Mouse (Mus musculus) myocyte (in vitro differentiated cells): Measurements from ENCODE around the gene Errfi1. TPM values are rescaled to one million over a fixed set of nuclear protein-coding genes. Genes with fewer than 3 reads are reported as not detected.

Experiments used
- H3K27me3 ChIP-seq: one replicate; pipeline ENCODE4 v1.6.1; 2011; ENCODE audit not compliant: control insufficient read depth, insufficient read depth, insufficient read length
- H3K36me3 ChIP-seq: one replicate; pipeline ENCODE4 v1.6.1; 2011; ENCODE audit not compliant: control insufficient read depth, insufficient read depth
- H3K4me2 ChIP-seq: one replicate; pipeline ENCODE4 v1.6.1; 2011; ENCODE audit warnings: low read depth, control low read depth
- H3K4me3 ChIP-seq: one replicate; pipeline ENCODE4 v1.5.1; 2011; ENCODE audit warnings: mild to moderate bottlenecking, control low read depth, moderate library complexity
- H3K79me2 ChIP-seq: one replicate; pipeline ENCODE4 v1.6.1; 2011; ENCODE audit not compliant: control insufficient read depth, insufficient read depth
- H3ac ChIP-seq: one replicate; pipeline ENCODE4 v1.6.1; 2011; ENCODE audit not compliant: control insufficient read depth, insufficient read length
- CEBPB ChIP-seq: IDR thresholded peaks from 2 replicates; pipeline ENCODE4 v1.6.1; 2011; ENCODE audit warnings: mild to moderate bottlenecking, moderate library complexity; ENCODE audit not compliant: poor library complexity, insufficient read depth, severe bottlenecking
- E2F4 ChIP-seq: IDR thresholded peaks from one replicate; pipeline ENCODE4 v1.6.1; 2011; ENCODE audit warnings: mild to moderate bottlenecking, control low read depth, moderate library complexity; ENCODE audit not compliant: insufficient read depth
- MAX ChIP-seq: IDR thresholded peaks from one replicate; pipeline ENCODE4 v1.6.1; 2011; ENCODE audit warnings: low read depth, mild to moderate bottlenecking, control low read depth
- MYOD1 ChIP-seq, 3 experiments: IDR thresholded peaks; one replicate each; pipeline ENCODE4 v1.6.1; 2011; ENCODE audit warnings: control low read depth in 2 of 3, low read depth in 2 of 3, mild to moderate bottlenecking in 2 of 3, moderate library complexity in 1 of 3; ENCODE audit not compliant: insufficient read length in 2 of 3, control insufficient read depth in 1 of 3
- MYOG ChIP-seq, 3 experiments: IDR thresholded peaks; one replicate each; pipeline ENCODE4 v1.6.1; 2011; ENCODE audit warnings: control low read depth in 2 of 3, low read depth in 2 of 3, mild to moderate bottlenecking in 2 of 3; ENCODE audit not compliant: insufficient read length in 2 of 3, control insufficient read depth in 1 of 3, insufficient read depth in 1 of 3
- POLR2A ChIP-seq: IDR thresholded peaks from one replicate; pipeline ENCODE4 v1.6.1; 2011; ENCODE audit warnings: low read depth, mild to moderate bottlenecking, control low read depth, moderate library complexity; ENCODE audit not compliant: insufficient read length
- POLR2AphosphoS2 ChIP-seq: IDR thresholded peaks from one replicate; pipeline ENCODE4 v1.6.1; 2011; ENCODE audit warnings: low read depth, control low read depth; ENCODE audit not compliant: insufficient read length
- REST ChIP-seq: IDR thresholded peaks from one replicate; pipeline ENCODE4 v1.6.1; 2011; ENCODE audit warnings: mild to moderate bottlenecking, control low read depth, moderate library complexity; ENCODE audit not compliant: insufficient read depth, insufficient read length
- SRF ChIP-seq: IDR thresholded peaks from one replicate; pipeline ENCODE4 v1.6.1; 2011; ENCODE audit warnings: low read depth; ENCODE audit not compliant: control insufficient read depth, insufficient read length
- TCF12 ChIP-seq: IDR thresholded peaks from one replicate; pipeline ENCODE4 v1.6.1; 2011; ENCODE audit warnings: mild to moderate bottlenecking, control low read depth; ENCODE audit not compliant: poor library complexity, insufficient read depth, severe bottlenecking
- TCF3 ChIP-seq: IDR thresholded peaks from one replicate; pipeline ENCODE4 v1.6.1; 2011; ENCODE audit warnings: low read depth, control low read depth; ENCODE audit not compliant: insufficient read length
- USF1 ChIP-seq: IDR thresholded peaks from one replicate; pipeline ENCODE4 v1.6.1; 2011; ENCODE audit warnings: low read depth, mild to moderate bottlenecking, control low read depth, moderate library complexity
- polyA plus RNA-seq: library from polyadenylated mRNA; unstranded; fragments of >200 nt; fragmentation: generic; extraction: Trizol; gene quantifications from one replicate; pipeline ENCODE4 v1.2.1, GENCODE M21; 2012; ENCODE audit warnings: missing spikeins

Gene Errfi1
- polyA plus RNA-seq, 1 experiment: 18.9 TPM

DNA sequence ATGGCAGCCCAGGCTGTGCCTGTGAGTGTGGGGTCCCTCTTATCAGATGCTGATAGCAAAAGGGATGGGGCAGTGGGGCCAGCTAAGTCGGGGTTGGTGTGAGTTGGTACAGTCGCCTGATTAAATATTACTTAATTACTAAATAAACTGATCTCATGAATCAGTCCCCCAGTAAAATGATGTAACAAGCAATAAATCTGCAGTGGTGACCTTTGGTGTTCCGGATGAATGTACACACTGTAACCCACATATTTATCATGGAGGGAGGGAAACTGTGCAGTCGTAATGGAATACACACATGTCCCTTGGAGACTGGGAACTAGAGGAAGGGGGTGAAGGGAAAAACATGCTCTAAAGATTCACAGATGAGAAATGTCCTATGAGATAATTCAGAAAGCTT, 38.6 kb upstream of the Errfi1 start:
- TF ChIP-seq POLR2A: no peak
- no peak for TF ChIP-seq TCF3
- TF ChIP-seq SRF: no peak
- TF ChIP-seq CEBPB: no peak
- TF ChIP-seq TCF12: no peak
- TF ChIP-seq USF1: no peak
- TF ChIP-seq REST: no peak
- TF ChIP-seq E2F4: no peak
- TF ChIP-seq MAX: no peak
- TF ChIP-seq MYOD1 (IDR thresholded peaks at IDR 0.05; ENCODE audit: control insufficient read depth in 1 of 3, insufficient read length in 2 of 3, low read depth in 2 of 3): no peak
- no peak for TF ChIP-seq MYOG (IDR thresholded peaks at IDR 0.05; ENCODE audit: control insufficient read depth in 1 of 3, insufficient read depth in 1 of 3, insufficient read length in 2 of 3, low read depth in 2 of 3)
- Histone ChIP-seq H3K4me3 (no peak overlapping the region), H3K27me3 (no peaks in the 10 kb centered on the region), H3K36me3 (no peaks in the 10 kb centered on the region), H3ac (no peak overlapping the region), H3K79me2 (no peaks in the 10 kb centered on the region), H3K4me2 (no peak overlapping the region)

DNA sequence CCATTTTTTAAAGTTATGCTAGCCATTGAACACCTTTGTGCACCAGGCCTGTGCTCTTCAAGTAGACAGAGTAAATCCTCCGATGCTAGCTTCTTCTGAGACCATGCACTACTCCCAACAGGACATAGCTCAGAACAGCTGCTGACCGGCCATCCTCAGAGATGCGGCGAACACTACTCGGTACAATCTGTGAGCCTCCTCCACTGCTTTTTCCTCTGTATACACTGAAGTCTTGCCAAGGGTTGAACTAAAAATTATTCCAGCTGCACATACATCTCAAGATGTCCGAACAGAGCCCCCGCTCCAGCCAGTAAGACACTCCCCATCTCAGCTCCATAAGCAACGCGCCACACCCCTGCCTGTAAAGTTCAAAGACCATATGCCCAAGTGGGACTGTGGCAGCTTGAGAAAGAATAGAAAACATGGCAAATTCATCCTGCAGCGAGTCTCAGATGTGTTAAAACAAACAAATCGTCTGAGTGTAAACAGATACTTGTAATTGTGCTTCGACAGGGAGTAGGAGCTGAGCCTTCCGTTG, 37.2 kb upstream of the Errfi1 start:
- no peak for TF ChIP-seq MYOD1 (IDR thresholded peaks at IDR 0.05; ENCODE audit: control insufficient read depth in 1 of 3, insufficient read length in 2 of 3, low read depth in 2 of 3)
- no peak for TF ChIP-seq MYOG (IDR thresholded peaks at IDR 0.05; ENCODE audit: control insufficient read depth in 1 of 3, insufficient read depth in 1 of 3, insufficient read length in 2 of 3, low read depth in 2 of 3)
- no peak for TF ChIP-seq CEBPB
- no peak for TF ChIP-seq POLR2A
- TF ChIP-seq TCF12: no peak
- no peak for TF ChIP-seq MAX
- TF ChIP-seq SRF: no peak
- TF ChIP-seq USF1: no peak
- TF ChIP-seq TCF3: no peak
- no peaks in the 10 kb centered on the region for H3K27me3 ChIP-seq
- H3K79me2 ChIP-seq: no peaks in the 10 kb centered on the region
- H3K4me3 ChIP-seq: no peak overlapping the region
- H3K4me2 ChIP-seq: no peak overlapping the region
- H3ac ChIP-seq: no peak overlapping the region
- H3K36me3 ChIP-seq: no peaks in the 10 kb centered on the region

DNA sequence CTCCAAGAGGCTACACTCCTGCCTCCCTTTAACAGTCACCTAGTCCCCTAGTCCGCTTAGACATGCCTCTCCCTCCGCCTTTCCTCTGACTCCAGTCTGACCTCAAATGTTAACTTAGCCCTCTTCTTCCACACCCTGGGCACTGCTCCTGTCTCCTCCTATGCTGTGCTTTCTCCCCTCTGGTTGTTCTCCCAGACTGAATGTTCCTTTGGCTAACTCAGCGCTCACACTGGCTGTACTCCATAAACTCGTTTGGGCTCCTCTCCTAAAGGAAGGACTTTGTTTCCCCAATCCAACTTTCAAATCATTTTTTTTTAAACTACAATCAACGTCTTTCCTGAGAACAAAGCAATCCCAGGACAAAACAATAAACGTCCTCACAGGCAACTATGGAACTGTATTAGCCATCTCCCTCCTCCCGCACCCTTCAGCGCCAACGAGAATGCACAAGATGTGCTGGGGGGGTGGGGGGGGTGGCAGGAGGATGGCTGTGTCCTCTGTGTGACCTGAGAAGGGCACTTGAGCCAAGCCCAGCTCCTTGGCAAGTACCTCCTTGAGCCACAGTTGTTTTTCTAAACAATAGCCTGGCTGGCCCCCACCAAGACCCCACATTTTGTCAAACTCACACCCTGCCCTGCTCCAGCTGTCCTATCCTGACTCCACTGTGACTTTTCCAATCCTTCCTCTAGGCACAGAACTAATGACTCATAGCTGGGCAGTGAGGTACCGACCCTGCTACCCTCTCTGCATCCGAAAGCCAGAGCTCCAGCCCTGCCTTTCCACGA, 34.4 kb upstream of the Errfi1 start:
- Histone ChIP-seq H3K36me3 (no peaks in the 10 kb centered on the region), H3K79me2 (no peaks in the 10 kb centered on the region), H3K27me3 (no peaks in the 10 kb centered on the region), H3K4me3 (no peak overlapping the region), H3ac (no peak overlapping the region), H3K4me2 (no peak overlapping the region)
- peak in 1 of 3 experiments; percentile 17 for TF ChIP-seq MYOD1 (IDR thresholded peaks at IDR 0.05; ENCODE audit: control insufficient read depth in 1 of 3, insufficient read length in 2 of 3, low read depth in 2 of 3)
- TF ChIP-seq TCF12: no peak

DNA sequence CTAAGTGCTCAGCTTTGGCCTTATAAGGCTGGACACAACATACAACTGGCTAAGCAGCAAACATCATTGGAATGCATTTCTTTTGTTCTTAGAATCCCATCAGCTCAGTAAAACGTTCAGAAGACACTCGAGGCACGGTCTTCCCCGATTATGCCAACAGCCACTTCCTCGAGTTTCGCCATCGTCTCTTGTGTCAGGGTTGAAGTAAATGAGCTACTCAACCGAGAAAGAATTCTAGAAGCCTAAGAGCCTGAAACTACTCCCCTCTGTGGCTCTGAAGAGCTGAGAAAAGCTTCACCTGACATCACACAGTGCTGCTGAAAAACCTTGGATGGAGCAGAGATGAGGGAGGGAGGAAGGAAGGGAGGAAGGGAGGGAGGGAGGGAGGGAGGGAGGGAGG, 32.3 kb upstream of the Errfi1 start:
- Histone ChIP-seq H3K79me2 (no peaks in the 10 kb centered on the region), H3K4me2 (no peak overlapping the region), H3K36me3 (no peaks in the 10 kb centered on the region), H3K4me3 (no peak overlapping the region), H3K27me3 (no peaks in the 10 kb centered on the region), H3ac (no peak overlapping the region)
- TF ChIP-seq REST: no peak
- TF ChIP-seq E2F4: no peak

DNA sequence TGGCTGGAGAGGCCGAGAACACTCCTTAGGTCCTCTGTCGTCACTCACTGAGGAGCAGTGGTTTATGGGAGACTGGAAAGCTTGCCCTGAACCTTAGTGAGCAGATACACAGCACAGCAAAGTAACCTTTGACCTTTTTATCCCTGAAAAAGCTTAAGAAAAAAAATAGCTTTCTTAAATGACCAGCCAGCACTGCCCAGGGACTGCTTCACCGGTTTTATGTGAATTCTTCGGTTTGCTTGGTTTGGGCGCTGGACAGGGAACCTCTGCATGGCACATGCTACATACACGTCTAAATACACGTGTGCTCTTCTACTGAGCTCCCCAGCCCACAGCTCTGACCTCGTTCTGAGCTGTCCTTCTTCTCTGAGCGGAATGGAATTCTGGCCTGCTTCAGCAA, 31.1 kb upstream of the Errfi1 start:
- H3K36me3 ChIP-seq: no peaks in the 10 kb centered on the region
- H3K4me2 ChIP-seq: no peak overlapping the region
- no peak overlapping the region for H3ac ChIP-seq
- TF ChIP-seq USF1 (no peak), SRF (no peak), CEBPB (no peak), E2F4 (no peak), POLR2AphosphoS2 (no peak)
- H3K79me2 ChIP-seq: no peaks in the 10 kb centered on the region
- H3K4me3 ChIP-seq: no peak overlapping the region
- H3K27me3 ChIP-seq: no peaks in the 10 kb centered on the region
